Mouse (Mus musculus) urinary bladder, adult 2 months (tissue): Measurements from ENCODE around the gene Rbmxl1. TPM values are rescaled to one million over a fixed set of nuclear protein-coding genes. Genes with fewer than 3 reads are reported as not detected.
"Not testable (repeated sequence)": the region's sequence is repeated elsewhere in the genome, so short reads cannot be mapped to it uniquely, and the experiment has no call there.

Source experiments
- DNase-seq: peaks from one replicate; pipeline ENCODE4 v3.0.0; 2022; ENCODE audit warnings: low spot score
- polyA plus RNA-seq: library from polyadenylated mRNA; depleted of rRNA; stranded (reverse); fragments of >200 nt; gene quantifications from 2 replicates; pipeline ENCODE4 v1.2.3, GENCODE M21; 2012; rRNA removed

Rbmxl1 gene
- 50.5 and 58.4 TPM in 2 replicates for polyA plus RNA-seq

- peak; percentile 84 for DNase-seq
These were observed at the start of gene Rbmxl1 for GRCm38 (mm10) chr8:78508719-78509272. Gene Rbmxl1, minus strand, starts transcription at chr8:78508898.

- DNase-seq, result no peak
These were observed 48.2 kb upstream of the Rbmxl1 start for GRCm38 (mm10) chr8:78556773-78557434.

GRCm38 (mm10) chr8:78555817-78556216 lies 47.1 kb upstream of the Rbmxl1 start:
- no peak for DNase-seq

- DNase-seq, result no peak
These were observed 42.0 kb upstream of the Rbmxl1 start for GRCm38 (mm10) chr8:78550752-78551134.

- no peak for DNase-seq
These were observed 41.5 kb upstream of the Rbmxl1 start for GRCm38 (mm10) chr8:78549971-78550751.

GRCm38 (mm10) chr8:78545153-78545817 lies 36.6 kb upstream of the Rbmxl1 start:
- not testable (repeated sequence) for DNase-seq

- DNase-seq, result no peak
These were observed 35.8 kb upstream of the Rbmxl1 start for GRCm38 (mm10) chr8:78544545-78544944.

GRCm38 (mm10) chr8:78543621-78544020 lies 34.9 kb upstream of the Rbmxl1 start:
- DNase-seq, result no peak

GRCm38 (mm10) chr8:78542670-78543069 lies 34.0 kb upstream of the Rbmxl1 start:
- not testable (repeated sequence) for DNase-seq

GRCm38 (mm10) chr8:78537795-78538194 lies 29.1 kb upstream of the Rbmxl1 start:
- DNase-seq, result no peak

- no peak for DNase-seq
These were observed 28.0 kb upstream of the Rbmxl1 start for GRCm38 (mm10) chr8:78536716-78537115.

- DNase-seq, result no peak
These were observed 25.3 kb upstream of the Rbmxl1 start for GRCm38 (mm10) chr8:78533981-78534380.

GRCm38 (mm10) chr8:78515132-78515531 lies 6.4 kb upstream of the Rbmxl1 start:
- no peak for DNase-seq

GRCm38 (mm10) chr8:78514706-78515105 lies 6.0 kb upstream of the Rbmxl1 start:
- DNase-seq, result no peak

- DNase-seq, result no peak
These were observed 4.4 kb upstream of the Rbmxl1 start for GRCm38 (mm10) chr8:78513106-78513505.

- DNase-seq, result no peak
These were observed 2.2 kb upstream of the Rbmxl1 start for GRCm38 (mm10) chr8:78510926-78511325.

- DNase-seq, result no peak
These were observed 1.4 kb upstream of the Rbmxl1 start for GRCm38 (mm10) chr8:78510094-78510493.

GRCm38 (mm10) chr8:78509273-78510031 lies 754 bp upstream of the Rbmxl1 start, which contains the start of gene Slc10a7:
Gene Slc10a7, plus strand, starts transcription at chr8:78509346.
- DNase-seq, result peak; percentile 65

- DNase-seq, result no peak
These were observed 549 bp downstream of the Rbmxl1 start for GRCm38 (mm10) chr8:78507979-78508718.

GRCm38 (mm10) chr8:78502706-78503105 lies 6.0 kb downstream of the Rbmxl1 start:
- DNase-seq, result no peak

GRCm38 (mm10) chr8:78496273-78496672 lies 12.4 kb downstream of the Rbmxl1 start:
- DNase-seq, result not testable (repeated sequence)
